Mouse (Mus musculus) forebrain, embryonic 16.5 days (tissue): ENCODE data around the gene Gm11634. TPM values are rescaled to one million over a fixed set of nuclear protein-coding genes. Genes with fewer than 3 reads are reported as not detected.
"Not testable (repeated sequence)": the region's sequence is repeated elsewhere in the genome, so short reads cannot be mapped to it uniquely, and the experiment has no call there.

Source experiments
- ATAC-seq: fragments of 200-750 bp; cut with Nextera tagmentation; 2 replicates; pipeline ENCODE4 v1.8.0; 2017; ENCODE audit warnings: mild to moderate bottlenecking, moderate library complexity
- H3K27ac ChIP-seq: fragments of 300-500 bp; sonication (generic); 2 replicates; pipeline ENCODE4 v1.5.1; 2014; ENCODE audit warnings: low read length, control low read depth
- H3K27me3 ChIP-seq: fragments of 300-500 bp; sonication (generic); replicated peaks from 2 replicates; pipeline ENCODE4 v1.6.1; 2014; ENCODE audit warnings: low read length; ENCODE audit not compliant: control insufficient read depth, insufficient read depth
- H3K36me3 ChIP-seq: fragments of 300-500 bp; sonication (generic); 2 replicates; pipeline ENCODE4 v1.6.1; 2014; ENCODE audit not compliant: control insufficient read depth, insufficient read depth
- H3K4me1 ChIP-seq: fragments of 300-500 bp; sonication (generic); replicated peaks from 2 replicates; pipeline ENCODE4 v1.6.1; 2014; ENCODE audit warnings: low read length; ENCODE audit not compliant: control insufficient read depth, insufficient read depth
- H3K4me2 ChIP-seq: fragments of 300-500 bp; sonication (generic); 2 replicates; pipeline ENCODE4 v1.6.1; 2014; ENCODE audit warnings: mild to moderate bottlenecking, low read length, control low read depth
- H3K4me3 ChIP-seq: fragments of 300-500 bp; sonication (generic); replicated peaks from 2 replicates; pipeline ENCODE4 v1.5.1; 2014; ENCODE audit warnings: mild to moderate bottlenecking, low read length, control low read depth
- H3K9ac ChIP-seq: fragments of 300-500 bp; sonication (generic); replicated peaks from 2 replicates; pipeline ENCODE4 v1.6.1; 2014; ENCODE audit warnings: low read depth, low read length, control low read depth
- H3K9me3 ChIP-seq: fragments of 300-500 bp; sonication (generic); 2 replicates; pipeline ENCODE4 v1.6.1; 2016; ENCODE audit warnings: low read length; ENCODE audit not compliant: control insufficient read depth
- WGBS: fragments of 180-500 bp; shearing (Covaris S2); extraction: QIAGEN DNeasy Blood & Tissue Kit; methylation state at CpG from one replicate; pipeline ENCODE4 v1.1.7; 2014; 5-methylcytosine and 5-hydroxymethylcytosine counted together
- polyA plus RNA-seq: library from polyadenylated mRNA; unstranded; fragments of >200 nt; fragmentation: Nextera tagmentation; extraction: Ambion mirVana; gene quantifications from 2 replicates; pipeline ENCODE4 v1.2.1, GENCODE M21; 2015

The Gm11634 gene
- not detected in 2 replicates for polyA plus RNA-seq

DNA sequence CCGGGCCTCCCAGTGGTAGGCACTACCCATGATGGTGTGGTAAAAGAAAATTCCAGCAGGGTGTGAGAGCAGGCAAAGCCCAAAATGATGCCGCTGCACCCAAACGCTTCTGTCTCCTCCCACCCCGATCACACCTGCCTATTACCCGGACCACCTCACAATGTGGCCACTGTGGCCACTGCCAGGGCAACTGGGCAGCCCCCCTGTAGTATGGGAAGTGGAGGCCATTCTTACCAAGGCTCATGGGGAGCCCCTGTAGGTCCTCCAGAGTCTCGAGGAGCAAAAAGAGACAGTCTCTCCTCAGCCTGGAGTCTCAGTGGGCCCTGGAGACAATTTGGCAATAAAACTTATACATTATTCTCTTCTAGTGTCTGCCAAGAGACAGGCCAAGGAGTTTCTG, at the start of gene Gm11634:
Gm11634 (minus strand) TSS at position 101 of the 400 bp plus-strand sequence.
- Histone ChIP-seq H3K27ac (no peak within 1 kb of the TSS), H3K9me3 (no peaks in the 10 kb centered on the region), H3K4me2 (no peak within 1 kb of the TSS), H3K27me3 (no peaks in the 10 kb centered on the region), H3K9ac (no peak within 1 kb of the TSS), H3K36me3 (no peaks in the 10 kb centered on the region), H3K4me3 (no peak within 1 kb of the TSS), H3K4me1 (peaks cover 2% of the 10 kb centered on the region; the same call in 1 of the 2 replicates)
- WGBS: 71% methylated on average over 6 of the region's 6 CpGs
- ATAC-seq: no peak

- H3K4me3 ChIP-seq, H3K36me3 ChIP-seq, H3K4me1 ChIP-seq, ATAC-seq, H3K4me2 ChIP-seq, H3K27ac ChIP-seq, H3K9ac ChIP-seq, H3K9me3 ChIP-seq, H3K27me3 ChIP-seq: not testable (repeated sequence)
- whole genome bisulfite sequencing: 91% methylated on average over 10 of the region's 10 CpGs
Measured at GRCm38 (mm10) chr11:101647093-101647492, 48.0 kb upstream of the Gm11634 start.

- Histone ChIP-seq H3K27ac (peak overlapping the region; percentile 90), H3K9ac (peak overlapping the region; percentile 59), H3K4me3 (peak overlapping the region; percentile 37), H3K4me2 (peak overlapping the region; percentile 46)
- not testable (repeated sequence) for H3K9me3 ChIP-seq, H3K27me3 ChIP-seq, H3K36me3 ChIP-seq, ATAC-seq, H3K4me1 ChIP-seq
- 14% methylated on average over 12 of the region's 16 CpGs for WGBS
Measured at GRCm38 (mm10) chr11:101646283-101646794, 47.3 kb upstream of the Gm11634 start.

GRCm38 (mm10) chr11:101645411-101646282, 46.6 kb upstream of the Gm11634 start:
- H3K9me3 ChIP-seq, H3K27me3 ChIP-seq, H3K36me3 ChIP-seq, H3K4me1 ChIP-seq: not testable (repeated sequence)
- peak; percentile 79 for ATAC-seq
- Histone ChIP-seq H3K4me3 (peak overlapping the region; percentile 37), H3K4me2 (peak overlapping the region; percentile 46), H3K9ac (peak overlapping the region; percentile 59), H3K27ac (peak overlapping the region; percentile 90)
- WGBS: under 1% methylated on average over 42 of the region's 56 CpGs

GRCm38 (mm10) chr11:101645043-101645410, 46.0 kb upstream of the Gm11634 start:
- not testable (repeated sequence) for H3K36me3 ChIP-seq, H3K9ac ChIP-seq, H3K9me3 ChIP-seq, H3K4me1 ChIP-seq, H3K4me3 ChIP-seq, ATAC-seq, H3K4me2 ChIP-seq, H3K27me3 ChIP-seq
- H3K27ac ChIP-seq: peak overlapping the region; percentile 69; the same call in 1 of the 2 replicates
- WGBS: under 1% methylated on average over 4 of the region's 4 CpGs

- no peak overlapping the region for H3K4me2 ChIP-seq
- H3K4me3 ChIP-seq: no peak overlapping the region
- no peak overlapping the region for H3K27ac ChIP-seq
- H3K9me3 ChIP-seq: no peaks in the 10 kb centered on the region
- WGBS: 55% methylated on average over 3 of the region's 3 CpGs
- H3K4me1 ChIP-seq: peaks cover 6% of the 10 kb centered on the region
- H3K36me3 ChIP-seq: no peaks in the 10 kb centered on the region
- H3K9ac ChIP-seq: no peak overlapping the region
- H3K27me3 ChIP-seq: no peaks in the 10 kb centered on the region
- ATAC-seq: no peak
Measured at GRCm38 (mm10) chr11:101644591-101644990, 45.5 kb upstream of the Gm11634 start.

GRCm38 (mm10) chr11:101642931-101643330, 43.9 kb upstream of the Gm11634 start:
- Histone ChIP-seq H3K36me3 (no peaks in the 10 kb centered on the region), H3K4me2 (no peak overlapping the region), H3K27ac (no peak overlapping the region), H3K4me3 (no peak overlapping the region), H3K9me3 (no peaks in the 10 kb centered on the region), H3K27me3 (no peaks in the 10 kb centered on the region), H3K4me1 (peaks cover 6% of the 10 kb centered on the region), H3K9ac (no peak overlapping the region)
- WGBS: 36% methylated on average over 5 of the region's 5 CpGs
- no peak for ATAC-seq

DNA sequence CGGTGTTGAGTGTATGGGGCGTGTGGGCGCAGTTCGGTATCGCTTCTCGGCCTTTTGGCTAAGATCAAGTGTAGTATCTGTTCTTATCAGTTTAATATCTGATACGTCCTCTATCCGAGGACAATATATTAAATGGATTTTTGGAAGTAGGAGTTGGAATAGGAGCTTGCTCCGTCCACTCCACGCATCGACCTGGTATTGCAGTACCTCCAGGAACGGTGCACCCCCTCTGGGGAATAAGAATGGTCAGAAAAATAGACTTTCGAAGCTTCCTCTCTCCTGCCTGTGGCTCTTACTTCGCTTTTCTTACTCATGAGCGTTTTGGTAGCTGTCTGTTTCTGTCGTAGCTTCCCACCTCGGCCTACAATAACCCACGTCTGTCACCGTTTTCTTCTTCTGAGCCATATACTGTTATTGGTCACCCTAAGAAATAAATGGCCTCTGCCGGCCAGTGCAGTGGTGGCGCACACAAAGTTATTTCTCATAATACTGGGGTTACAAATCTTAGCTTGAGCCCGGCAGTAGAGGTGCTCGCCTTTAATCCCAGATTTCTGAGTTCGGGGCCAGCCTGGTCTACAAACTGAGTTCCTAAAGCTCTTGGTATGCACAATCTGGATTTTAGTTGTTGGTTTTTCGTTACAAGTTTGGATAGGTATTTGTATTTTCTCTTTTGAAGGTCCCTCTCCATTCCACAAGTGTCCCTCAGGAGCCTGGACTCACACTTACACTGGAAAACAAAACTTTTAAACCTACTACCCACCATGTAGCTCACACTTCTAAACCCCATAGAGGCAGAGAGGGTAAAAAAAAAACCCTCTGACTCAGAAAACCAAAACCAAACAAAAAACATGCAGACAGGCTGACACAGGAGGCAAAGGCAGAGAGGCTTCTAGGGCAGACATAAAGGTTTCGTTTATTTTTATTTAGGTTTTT, 42.9 kb upstream of the Gm11634 start:
- H3K36me3 ChIP-seq, H3K4me3 ChIP-seq, H3K27me3 ChIP-seq, H3K4me1 ChIP-seq, H3K9me3 ChIP-seq: not testable (repeated sequence)
- H3K4me2 ChIP-seq: peak overlapping the region; percentile 42
- 6% methylated on average over 13 of the region's 26 CpGs for WGBS
- peak overlapping the region; percentile 81 for H3K27ac ChIP-seq
- H3K9ac ChIP-seq: peak overlapping the region; percentile 47
- peak; percentile 76 for ATAC-seq
